Mouse (Mus musculus) left cerebral cortex, postnatal 4 days (tissue): ENCODE measurements around the gene Zfp867. TPM values are rescaled to one million over a fixed set of nuclear protein-coding genes. Genes with fewer than 3 reads are reported as not detected.
A peak's percentile ranks its signal among the peaks of the same experiment; 100 is the strongest.

Source experiments
- DNase-seq: peaks from one replicate; pipeline ENCODE4 v3.0.0-alpha.2; 2022
- intact Hi-C: fragments of 180-260 bp; cut with DNase I; formaldehyde crosslinking; loops from one replicate; pipeline ENCODE4 v1.15.1; 2025
- total RNA-seq, 2 experiments: library from RNA; stranded (reverse); gene quantifications; 2 replicates each; pipeline ENCODE4 v1.2.3; 2021

Gene Zfp867
- total RNA-seq = 1 to 10 TPM; 7.1 to 7.5 TPM

GRCm38 (mm10) chr11:59472326-59472677 is at the start of gene Zfp867:
Zfp867 (minus strand) TSS chr11:59472474.
- peak; percentile 91 for DNase-seq
- intact Hi-C loops = no loop called here

DNA sequence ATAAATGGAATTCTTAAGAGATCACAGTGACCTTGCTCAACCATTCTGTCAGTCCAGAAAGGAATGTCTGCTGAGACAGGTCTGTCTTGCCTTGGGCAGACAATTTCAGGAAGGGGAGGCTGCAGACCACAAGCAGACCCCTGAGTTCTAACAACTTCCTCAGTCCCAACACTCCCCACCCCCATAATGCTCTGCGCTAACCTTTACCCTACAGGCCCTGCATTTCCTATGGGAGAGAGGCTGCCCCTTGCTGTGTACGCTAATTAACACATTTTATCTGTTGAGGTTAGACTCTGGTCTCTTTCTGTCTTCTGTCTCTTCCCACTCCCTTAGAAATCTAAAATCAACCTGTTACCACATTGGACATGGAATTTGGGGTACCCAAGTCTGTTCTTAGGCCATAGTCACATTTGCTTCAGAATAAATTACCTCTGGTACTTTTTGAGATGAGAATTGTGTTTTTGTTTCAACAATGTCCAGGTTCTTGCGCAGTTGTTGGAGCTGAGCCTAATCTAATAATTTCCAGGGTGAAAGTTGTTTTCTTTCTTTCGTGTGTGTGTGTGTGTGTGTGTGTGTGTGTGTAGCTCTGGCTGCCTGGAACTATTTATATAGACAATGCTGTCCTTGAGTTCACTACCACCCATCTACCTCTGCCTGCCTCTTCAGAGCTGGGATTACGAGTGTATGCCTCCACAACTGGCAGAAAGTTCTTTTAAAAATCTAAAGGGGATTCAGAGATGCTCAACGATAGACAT is 47.6 kb upstream of the Zfp867 start:
- intact Hi-C loops = loop anchor here (10.0 kb wide), 1 partner anchor 225 kb away; no protein-coding TSS in a partner anchor
- no peak for DNase-seq

DNA sequence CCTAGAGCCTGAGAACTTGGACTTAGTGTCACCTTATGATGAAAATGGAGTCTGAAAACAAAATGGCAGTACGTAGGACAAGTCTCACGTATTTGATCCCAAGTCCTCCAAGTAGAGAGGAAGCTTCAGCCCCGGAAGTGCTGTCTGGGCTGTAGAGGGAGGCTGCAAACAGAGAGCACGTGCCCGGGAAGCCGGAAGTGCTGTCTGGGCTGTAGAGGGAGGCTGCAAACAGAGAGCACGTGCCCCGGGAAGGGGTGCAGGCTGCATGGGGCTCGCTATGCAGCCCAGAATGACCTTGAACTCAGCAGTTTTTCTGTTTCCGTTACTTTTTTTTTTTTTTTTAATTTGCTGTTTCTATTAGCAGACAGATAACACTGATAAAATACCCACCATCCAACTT is 46.0 kb upstream of the Zfp867 start:
- intact Hi-C loops = no loop called here
- DNase-seq = no peak

- no peak for DNase-seq
- intact Hi-C loops = no loop called here
Measured at GRCm38 (mm10) chr11:59517441-59517840, 45.2 kb upstream of the Zfp867 start.

DNA sequence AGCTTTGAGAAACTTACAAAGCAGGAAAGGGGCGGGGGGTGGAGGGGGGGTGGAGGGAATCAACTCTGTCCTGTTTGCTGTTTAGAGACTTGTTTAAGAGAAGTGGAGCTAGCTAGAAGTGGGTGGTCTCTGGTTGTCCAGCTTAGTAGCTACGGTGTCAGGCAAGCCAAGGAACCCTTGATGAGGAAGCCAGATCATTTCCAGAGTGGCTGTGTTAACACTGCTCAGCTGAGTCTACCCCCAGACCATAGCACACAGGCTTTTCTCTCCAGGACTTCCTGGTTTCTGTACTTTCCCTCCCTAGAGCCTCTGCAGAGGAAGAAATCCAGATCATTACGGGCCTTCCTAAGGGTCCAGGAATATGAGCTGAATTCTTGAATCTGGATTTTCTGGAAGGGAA is 42.5 kb upstream of the Zfp867 start:
- no peak for DNase-seq
- intact Hi-C loops = no loop called here

DNA sequence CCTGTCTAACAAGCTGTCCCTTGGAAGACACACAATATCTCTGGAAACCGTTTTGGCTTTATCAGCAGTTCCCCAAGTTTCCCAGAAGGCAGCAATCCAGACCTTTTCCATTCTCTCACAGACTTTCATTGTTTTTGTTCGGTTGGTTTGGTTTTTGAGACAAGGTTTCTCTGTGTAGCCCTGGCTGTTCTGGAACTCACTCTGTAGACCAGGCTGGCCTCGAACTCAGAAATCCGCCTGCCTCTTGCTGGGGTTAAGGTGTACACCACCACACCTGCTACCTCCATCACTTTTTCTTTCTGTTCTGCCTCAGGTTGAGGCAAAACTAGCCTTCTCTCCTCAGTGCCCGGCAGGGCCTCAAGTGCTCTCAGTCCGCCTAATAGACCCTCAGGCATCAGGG is 42.1 kb upstream of the Zfp867 start:
- intact Hi-C loops = no loop called here
- DNase-seq = no peak

DNA sequence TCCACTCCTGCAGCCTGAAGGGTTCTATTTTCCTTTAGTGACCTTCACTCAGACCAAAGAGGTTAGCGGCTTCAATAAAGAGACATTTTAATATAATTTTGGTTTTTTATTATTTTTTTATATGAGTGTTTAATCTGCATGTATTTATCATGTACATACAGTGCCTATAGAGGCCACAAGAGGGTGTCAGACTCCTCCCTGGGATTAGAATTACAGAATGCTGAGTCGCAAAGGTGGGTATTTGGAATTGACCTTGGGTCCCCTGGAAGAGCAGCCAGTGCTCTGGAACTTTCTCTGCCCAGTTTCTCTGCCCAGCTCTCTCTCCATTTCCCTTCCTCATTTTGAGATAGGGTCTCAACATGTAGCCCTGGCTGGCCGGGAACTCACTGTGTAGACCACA is 41.3 kb upstream of the Zfp867 start:
- intact Hi-C loops = no loop called here
- no peak for DNase-seq

DNA sequence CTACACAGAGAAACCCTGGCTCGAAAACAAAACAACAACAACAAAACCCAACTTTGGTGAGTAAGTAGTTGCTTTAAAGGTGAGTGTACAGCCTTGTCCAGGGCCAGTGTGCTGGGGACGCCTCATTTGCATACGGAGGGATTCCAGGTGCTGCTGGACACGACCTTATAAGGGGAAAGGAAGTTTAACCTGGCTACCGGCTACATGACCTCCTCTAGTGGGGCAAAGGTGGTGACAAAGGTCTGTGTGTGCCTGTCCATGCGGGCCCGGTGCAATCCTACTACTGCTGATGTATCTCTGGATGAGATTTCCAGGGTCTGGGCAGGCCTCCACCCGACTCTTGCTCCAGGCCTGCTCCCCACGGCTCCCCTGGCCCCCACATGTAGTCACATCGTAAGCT is 40.5 kb upstream of the Zfp867 start:
- DNase-seq = no peak
- intact Hi-C loops = no loop called here

DNA sequence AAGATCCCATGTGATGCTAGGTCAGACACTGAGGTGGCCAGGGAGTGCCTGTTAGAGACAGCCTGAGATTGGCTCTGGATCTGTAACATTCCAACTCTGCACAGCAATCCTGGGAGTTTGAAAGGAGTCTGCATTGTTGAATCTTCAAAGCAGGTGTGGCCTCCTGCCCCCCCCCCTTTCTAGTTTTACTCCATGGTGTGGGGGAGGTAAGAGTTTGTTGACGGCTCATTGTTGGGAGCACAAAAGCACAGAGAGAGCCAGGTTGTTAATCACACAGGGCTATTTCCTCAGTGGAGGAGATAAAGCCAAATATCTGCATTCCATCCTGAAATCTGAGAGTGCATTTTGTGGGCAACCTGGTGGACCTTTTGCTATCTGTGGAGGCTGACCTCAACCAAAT is 39.3 kb upstream of the Zfp867 start:
- intact Hi-C loops = no loop called here
- DNase-seq = no peak

DNA sequence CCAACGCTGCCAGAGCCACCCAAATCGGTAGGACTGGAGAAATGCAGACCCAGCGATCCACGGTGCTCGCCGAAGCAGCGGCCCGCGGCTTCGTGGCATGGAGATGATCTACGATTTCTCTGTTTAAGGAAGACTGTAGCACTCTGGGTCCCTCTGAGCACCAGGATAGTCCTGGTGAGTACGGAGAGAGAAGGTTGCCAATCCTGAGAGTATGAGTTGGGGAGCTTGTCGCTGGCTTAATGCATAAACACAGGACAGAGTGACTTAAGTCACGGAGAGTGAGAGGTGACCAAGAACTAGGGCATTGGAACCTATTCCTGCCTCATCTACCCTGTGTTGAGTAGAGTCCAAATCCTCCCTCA is 34.4 kb upstream of the Zfp867 start:
- no peak for DNase-seq
- intact Hi-C loops = no loop called here

GRCm38 (mm10) chr11:59505839-59506712 is 33.8 kb upstream of the Zfp867 start:
- DNase-seq = peak; percentile 92
- intact Hi-C loops = no loop called here

DNA sequence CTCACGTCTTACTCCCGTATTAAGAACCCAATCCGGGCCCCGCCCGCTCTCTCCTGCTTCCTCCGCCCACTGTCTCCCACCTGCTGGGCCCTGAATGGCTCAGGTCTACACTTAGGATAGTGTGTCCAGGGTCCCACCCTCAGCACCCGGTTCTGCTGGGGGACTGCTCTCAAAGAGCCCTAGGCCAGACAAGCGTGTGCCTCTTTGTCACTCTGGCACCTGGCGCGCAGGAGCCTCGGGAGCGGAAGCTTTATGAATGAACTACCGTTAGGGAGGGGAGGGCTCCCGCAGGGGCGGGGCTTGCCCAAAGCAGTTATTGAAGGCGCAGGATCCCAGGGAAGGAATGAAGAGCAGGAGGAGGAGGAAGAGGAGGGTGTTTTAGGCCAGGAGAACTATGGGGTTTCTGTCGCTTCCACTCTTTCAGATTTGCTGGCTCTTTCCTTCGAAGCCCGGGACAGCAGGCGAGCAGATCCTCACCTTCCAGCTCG is 33.1 kb upstream of the Zfp867 start:
- peak; percentile 68 for DNase-seq
- intact Hi-C loops = no loop called here

- intact Hi-C loops = no loop called here
- DNase-seq = no peak
Measured at GRCm38 (mm10) chr11:59501978-59502700, 29.9 kb upstream of the Zfp867 start.

- intact Hi-C loops = no loop called here
- no peak for DNase-seq
Measured at GRCm38 (mm10) chr11:59497747-59498146, 25.5 kb upstream of the Zfp867 start.

DNA sequence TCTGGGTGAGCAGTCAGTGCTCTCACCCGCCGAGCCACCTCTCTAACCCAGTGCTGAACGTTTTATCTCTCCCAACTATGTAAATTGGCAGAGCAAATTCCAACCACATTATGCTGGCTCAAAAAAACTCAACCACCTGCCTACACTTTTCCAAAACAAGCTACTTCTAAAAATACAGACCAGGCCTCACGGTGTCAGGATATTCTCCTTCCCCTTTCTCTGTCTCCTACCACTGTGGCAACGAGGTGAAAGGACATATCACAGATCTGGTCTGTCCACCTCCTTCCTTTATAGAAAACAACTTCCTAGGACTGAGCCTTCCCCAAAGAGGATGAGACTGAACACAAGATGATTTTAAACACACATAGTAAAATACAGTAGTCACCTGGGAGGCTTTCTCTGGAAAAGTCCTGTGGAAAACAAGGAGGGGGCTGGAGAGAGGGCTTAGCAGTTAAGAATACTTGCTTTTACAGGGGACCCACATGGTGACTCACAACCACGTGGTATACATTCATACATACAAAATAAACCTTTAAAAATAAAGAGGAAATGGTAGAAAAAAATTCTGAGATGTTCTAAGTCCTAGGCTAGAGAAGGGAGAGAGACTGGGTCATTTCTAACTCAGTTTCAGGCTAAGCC is 24.5 kb upstream of the Zfp867 start:
- intact Hi-C loops = no loop called here
- no peak for DNase-seq

DNA sequence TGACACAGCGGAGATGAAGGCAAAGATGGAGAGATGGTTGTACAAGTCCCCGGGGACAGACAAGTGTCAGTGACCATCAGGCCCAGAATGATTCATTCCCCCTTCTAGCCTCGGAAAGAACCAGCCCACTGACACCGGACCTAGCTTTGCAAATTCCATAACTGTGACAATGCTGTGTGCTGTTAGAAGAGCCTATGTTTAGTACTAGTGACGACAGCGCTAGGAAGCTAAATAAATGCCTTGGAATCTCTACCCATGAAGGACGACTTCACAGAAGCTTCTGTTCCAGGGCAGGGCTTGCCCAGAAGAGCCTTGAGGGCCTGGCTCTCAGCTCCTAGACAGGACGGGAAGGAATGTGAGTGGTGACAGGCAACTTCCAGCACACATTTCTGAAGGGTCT is 13.9 kb upstream of the Zfp867 start:
- DNase-seq = no peak
- intact Hi-C loops = no loop called here

DNA sequence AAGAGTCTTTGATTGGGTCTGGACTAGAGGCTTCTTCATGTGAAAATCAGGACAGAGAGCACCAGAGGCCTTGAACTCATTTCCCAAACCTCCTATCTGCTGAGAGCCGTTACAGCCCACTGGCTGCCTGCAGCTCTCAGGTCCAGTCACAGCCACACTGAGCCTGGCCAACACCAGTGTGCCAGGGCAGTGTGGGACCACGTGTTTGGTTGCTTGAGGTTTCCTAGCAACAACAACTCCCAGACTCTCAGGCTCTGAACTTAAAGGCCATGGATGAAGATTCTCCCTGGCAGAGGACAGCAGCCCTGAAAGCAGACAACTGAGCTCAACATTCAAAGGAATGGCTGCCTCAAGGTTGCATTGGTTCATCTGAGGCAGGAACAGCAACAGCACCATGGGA is 13.4 kb upstream of the Zfp867 start:
- intact Hi-C loops = no loop called here

DNA sequence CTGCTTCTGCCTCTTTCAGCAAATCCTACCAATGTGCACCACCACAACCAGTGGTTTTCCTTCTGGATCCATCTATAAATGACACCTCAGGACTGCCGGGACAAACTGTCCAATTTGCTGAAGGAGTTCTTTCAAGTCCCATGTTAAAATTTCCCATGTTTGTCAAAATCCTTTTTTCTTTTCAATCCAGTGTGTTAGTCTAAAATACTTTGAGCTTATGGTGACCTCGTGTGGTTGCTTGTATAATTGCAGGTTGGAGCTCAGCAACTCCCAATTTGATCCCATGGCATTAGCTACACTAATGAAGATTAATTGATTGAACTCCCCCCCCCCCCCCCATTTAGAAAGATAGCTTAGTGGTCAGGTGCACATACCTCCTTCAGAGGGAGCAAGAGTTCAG is 10.9 kb upstream of the Zfp867 start:
- intact Hi-C loops = loop anchor here (5.0 kb wide), 1 partner anchor 176 kb away; the partner anchor contains the start of gene Wnt9a
- peak; percentile 43 for DNase-seq

More for the DNA sequence above, 13.4 kb upstream of the Zfp867 start:
- no peak for DNase-seq

GRCm38 (mm10) chr11:59477240-59477639 is 5.0 kb upstream of the Zfp867 start:
- intact Hi-C loops = no loop called here
- no peak for DNase-seq

- DNase-seq = peak; percentile 24
- intact Hi-C loops = no loop called here
Measured at GRCm38 (mm10) chr11:59471413-59472325, 605 bp downstream of the Zfp867 start.
